ENCODE assay signal across 7 mouse cellular contexts in the genomic region with DNA sequence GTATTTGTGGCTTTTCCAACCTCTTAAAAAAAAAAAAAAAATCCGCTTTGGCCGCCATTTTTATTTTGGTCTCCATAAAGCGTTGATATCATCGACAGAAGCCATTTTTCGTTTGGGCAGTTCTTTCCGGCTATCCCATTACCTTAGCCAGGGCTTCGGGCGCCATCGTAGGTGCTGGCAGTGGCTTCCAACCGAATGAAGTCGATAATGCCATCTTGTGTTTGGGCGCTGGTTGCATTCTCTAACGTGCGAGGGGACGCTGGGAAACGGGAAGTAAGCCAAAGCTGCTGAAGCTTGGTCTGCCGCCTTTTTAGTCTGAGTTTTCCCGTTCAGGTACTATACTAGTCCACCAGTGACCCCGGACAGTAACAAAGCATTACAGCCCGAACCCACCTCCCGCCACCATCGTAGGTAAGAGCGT. TPM values are rescaled to one million over a fixed set of nuclear protein-coding genes. Genes with fewer than 3 reads are reported as not detected.
A peak's percentile ranks its signal among the peaks of the same experiment; 100 is the strongest.
DNase-seq lines count a peak whose midpoint lies in the region; ATAC-seq lines count a peak whose summit lies in the region.

No protein-coding gene starts in this region.

- peak; percentile 66 for ATAC-seq in embryonic facial prominence, embryonic 11.5 days (replicated peaks; ENCODE audit: insufficient number of reproducible peaks, low FRiP score, low TSS enrichment, low read depth)
- ATAC-seq in granulocyte monocyte progenitor cell, adult 5-6 weeks (replicated peaks; ENCODE audit: poor library complexity, severe bottlenecking), result peak; percentile 82
- peak; percentile 86 for ATAC-seq in midbrain, embryonic 13.5 days

- 0% methylated on average over 23 of the region's 23 CpGs for WGBS in embryonic facial prominence, embryonic 11.5 days
- under 1% methylated on average over 23 of the region's 23 CpGs for WGBS in limb, embryonic 10.5 days
- under 1% methylated on average over 23 of the region's 23 CpGs for WGBS in midbrain, embryonic 13.5 days

- H3K4me2 ChIP-seq in embryonic facial prominence, embryonic 11.5 days (ENCODE audit: low read depth, low read length), result peak overlapping the region; percentile 33
- H3K4me2 ChIP-seq in midbrain, embryonic 13.5 days (replicated peaks), result peak overlapping the region; percentile 50

- H3K27me3 ChIP-seq in embryonic facial prominence, embryonic 11.5 days (ENCODE audit: control insufficient read depth, insufficient read depth, low read length), result no peaks in the 10 kb centered on the region
- H3K27me3 ChIP-seq in limb, embryonic 10.5 days (ENCODE audit: low read depth, poor library complexity, severe bottlenecking), result no peaks in the 10 kb centered on the region
- no peaks in the 10 kb centered on the region for H3K27me3 ChIP-seq in midbrain, embryonic 13.5 days

- H3K36me3 ChIP-seq in embryonic facial prominence, embryonic 11.5 days (replicated peaks; ENCODE audit: control insufficient read depth, insufficient read depth, low read depth, low read length), result no peaks in the 10 kb centered on the region
- peaks cover 4% of the 10 kb centered on the region; the same call in 1 of the 2 replicates for H3K36me3 ChIP-seq in limb, embryonic 10.5 days
- H3K36me3 ChIP-seq in midbrain, embryonic 13.5 days, result no peaks in the 10 kb centered on the region

- no peaks in the 10 kb centered on the region for H3K9me3 ChIP-seq in embryonic facial prominence, embryonic 11.5 days (replicated peaks; ENCODE audit: control insufficient read depth, low read length)
- no peaks in the 10 kb centered on the region for H3K9me3 ChIP-seq in limb, embryonic 10.5 days (replicated peaks)
- no peaks in the 10 kb centered on the region for H3K9me3 ChIP-seq in midbrain, embryonic 13.5 days

- H3K4me1 ChIP-seq in embryonic facial prominence, embryonic 11.5 days (ENCODE audit: control insufficient read depth, insufficient read depth, low read length), result no peaks in the 10 kb centered on the region
- H3K4me1 ChIP-seq in limb, embryonic 10.5 days, result peaks cover 4% of the 10 kb centered on the region; the same call in 1 of the 2 replicates
- peaks cover 25% of the 10 kb centered on the region for H3K4me1 ChIP-seq in midbrain, embryonic 13.5 days (replicated peaks)

- peak overlapping the region; percentile 71 for H3K4me3 ChIP-seq in embryonic facial prominence, embryonic 11.5 days (ENCODE audit: low read depth, low read length)
- H3K4me3 ChIP-seq in limb, embryonic 10.5 days, result peak overlapping the region; percentile 78
- peak overlapping the region; percentile 61 for H3K4me3 ChIP-seq in midbrain, embryonic 13.5 days (replicated peaks)

- peak; percentile 95 for DNase-seq in adrenal gland, postnatal 14 days
- peak; percentile 97 for DNase-seq in embryonic facial prominence, embryonic 11.5 days (ENCODE audit: low spot score)
- peak; percentile 98 for DNase-seq in kidney, adult 11 months
- DNase-seq in limb, embryonic 10.5 days (ENCODE audit: low spot score), result peak; percentile 84
- DNase-seq in spleen, adult 12 weeks (ENCODE audit: low spot score), result peak; percentile 86

- H3K27ac ChIP-seq in embryonic facial prominence, embryonic 11.5 days (replicated peaks; ENCODE audit: low read depth, low read length), result 0 out of 2 replicates have a peak overlapping the region, but pooled peaks have one; percentile 13
- peak overlapping the region; percentile 97 for H3K27ac ChIP-seq in limb, embryonic 10.5 days
- H3K27ac ChIP-seq in midbrain, embryonic 13.5 days, result peak overlapping the region; percentile 90

- H3K9ac ChIP-seq in embryonic facial prominence, embryonic 11.5 days (replicated peaks; ENCODE audit: low read length), result peak overlapping the region; percentile 67
- H3K9ac ChIP-seq in midbrain, embryonic 13.5 days (replicated peaks), result peak overlapping the region; percentile 71

RNA-seq across cellular contexts. Expression of a gene that starts 0.8 kb away (rescaled TPM):
- total RNA-seq in adrenal gland, postnatal 14 days (2021), result 10.9 and 16.1 TPM in 2 replicates
- polyA plus RNA-seq in embryonic facial prominence, embryonic 11.5 days (2014; fragmentation: Nextera tagmentation; extraction: Ambion mirVana), result 28.8 and 30.1 TPM in 2 replicates
- total RNA-seq in granulocyte monocyte progenitor cell, adult 5-6 weeks (2014; fragmentation: Nextera tagmentation), result 9.9 and 10.1 TPM in 2 replicates
- total RNA-seq in granulocyte monocyte progenitor cell, adult 5-6 weeks (2017), result 11.8 and 27.1 TPM in 2 replicates
- polyA plus RNA-seq in limb, embryonic 10.5 days (2016; fragmentation: Nextera tagmentation; extraction: Ambion mirVana), result 18.9 and 21.7 TPM in 2 replicates
- 20.3 and 23.2 TPM in 2 replicates for polyA plus RNA-seq in midbrain, embryonic 13.5 days (2015; fragmentation: Nextera tagmentation; extraction: Ambion mirVana)

RNA-seq across cellular contexts. Expression of a gene that starts 0.8 kb away (rescaled TPM):
- total RNA-seq in adrenal gland, postnatal 14 days (2021), result 31.1 and 32.3 TPM in 2 replicates
- polyA plus RNA-seq in embryonic facial prominence, embryonic 11.5 days (2014; fragmentation: Nextera tagmentation; extraction: Ambion mirVana), result 19.9 and 20.7 TPM in 2 replicates
- 17.4 and 18.0 TPM in 2 replicates for total RNA-seq in granulocyte monocyte progenitor cell, adult 5-6 weeks (2014; fragmentation: Nextera tagmentation)
- total RNA-seq in granulocyte monocyte progenitor cell, adult 5-6 weeks (2017), result 8.0 and 10.8 TPM in 2 replicates
- 11.8 and 12.4 TPM in 2 replicates for polyA plus RNA-seq in limb, embryonic 10.5 days (2016; fragmentation: Nextera tagmentation; extraction: Ambion mirVana)
- polyA plus RNA-seq in midbrain, embryonic 13.5 days (2015; fragmentation: Nextera tagmentation; extraction: Ambion mirVana), result 12.0 and 13.3 TPM in 2 replicates

RNA-seq across cellular contexts. Expression of a gene that starts 0.9 kb away (rescaled TPM):
- total RNA-seq in adrenal gland, postnatal 14 days (2021), result 4.6 and 5.8 TPM in 2 replicates
- polyA plus RNA-seq in embryonic facial prominence, embryonic 11.5 days (2014; fragmentation: Nextera tagmentation; extraction: Ambion mirVana), result 7.4 and 9.1 TPM in 2 replicates
- 5.4 and 7.7 TPM in 2 replicates for total RNA-seq in granulocyte monocyte progenitor cell, adult 5-6 weeks (2014; fragmentation: Nextera tagmentation)
- total RNA-seq in granulocyte monocyte progenitor cell, adult 5-6 weeks (2017), result 3.9 and 5.6 TPM in 2 replicates
- polyA plus RNA-seq in limb, embryonic 10.5 days (2016; fragmentation: Nextera tagmentation; extraction: Ambion mirVana), result 6.1 and 7.4 TPM in 2 replicates
- polyA plus RNA-seq in midbrain, embryonic 13.5 days (2015; fragmentation: Nextera tagmentation; extraction: Ambion mirVana), result 16.0 and 16.3 TPM in 2 replicates

RNA-seq across cellular contexts. Expression of a gene that starts 6.5 kb away (rescaled TPM):
- total RNA-seq in adrenal gland, postnatal 14 days (2021), result 5.3 and 22.3 TPM in 2 replicates
- 25.1 and 35.8 TPM in 2 replicates for polyA plus RNA-seq in embryonic facial prominence, embryonic 11.5 days (2014; fragmentation: Nextera tagmentation; extraction: Ambion mirVana)
- 19.3 and 63.7 TPM in 2 replicates for total RNA-seq in granulocyte monocyte progenitor cell, adult 5-6 weeks (2014; fragmentation: Nextera tagmentation)
- not detected in 2 replicates for total RNA-seq in granulocyte monocyte progenitor cell, adult 5-6 weeks (2017)
- polyA plus RNA-seq in limb, embryonic 10.5 days (2016; fragmentation: Nextera tagmentation; extraction: Ambion mirVana), result 40.4 and 46.1 TPM in 2 replicates
- polyA plus RNA-seq in midbrain, embryonic 13.5 days (2015; fragmentation: Nextera tagmentation; extraction: Ambion mirVana), result 27.8 and 31.3 TPM in 2 replicates

Comparison
In these comparisons a context has a peak if more than half of its experiments do, and no peak if none do; other contexts are left out.
1. Peak in every context shown above with its lines: DNase-seq, ATAC-seq, H3K4me3 ChIP-seq and H3K27ac ChIP-seq.
2. H3K27ac ChIP-seq: peak in every context shown above with its lines; median percentile 97 in limb, embryonic 10.5 days; 90 in midbrain, embryonic 13.5 days; 13 in embryonic facial prominence, embryonic 11.5 days.